8 mouse cellular contexts compared by ENCODE assay signal in the genomic region with DNA sequence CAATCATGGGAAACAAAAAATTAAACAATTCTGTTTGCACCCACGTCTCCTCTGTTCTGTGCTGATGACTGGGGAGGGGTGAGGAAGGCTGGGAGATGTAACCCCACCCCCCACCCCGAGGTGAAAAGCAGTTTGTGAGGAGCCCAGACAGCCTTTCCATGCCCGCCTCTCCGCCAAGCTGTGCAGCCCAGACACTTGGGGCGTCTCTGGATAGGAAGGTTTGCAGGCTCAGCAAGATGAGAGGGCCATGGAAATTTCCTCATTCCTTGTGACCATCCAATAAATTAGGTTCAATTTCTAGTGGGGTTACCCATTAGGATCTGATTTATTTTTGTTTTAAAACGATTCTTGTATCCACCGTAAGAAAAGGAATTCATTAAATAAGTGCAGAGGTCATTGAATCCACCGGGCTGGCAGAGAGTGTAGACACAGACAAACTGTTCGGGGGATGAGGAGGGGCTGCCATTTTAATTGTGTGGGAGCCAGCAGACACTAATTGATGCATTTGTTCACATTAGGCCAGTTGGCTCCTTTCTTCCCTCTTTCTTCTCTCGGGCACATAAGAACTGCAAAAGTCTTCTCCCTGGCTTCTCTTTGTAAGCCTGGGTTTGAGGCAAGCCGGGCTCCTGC. TPM values are rescaled to one million over a fixed set of nuclear protein-coding genes. Genes with fewer than 3 reads are reported as not detected.
A peak's percentile ranks its signal among the peaks of the same experiment; 100 is the strongest.
DNase-seq lines count a peak whose midpoint lies in the region; ATAC-seq and TF ChIP-seq lines count a peak whose summit lies in the region.

No protein-coding gene starts in this region.

- 28% methylated on average over 11 of the region's 11 CpGs for WGBS in embryonic facial prominence, embryonic 14.5 days
- WGBS in hindbrain, embryonic 16.5 days: 11% methylated on average over 11 of the region's 11 CpGs
- 12% methylated on average over 11 of the region's 11 CpGs for WGBS in neural tube, embryonic 12.5 days
- 47% methylated on average over 11 of the region's 11 CpGs for WGBS in liver, embryonic 11.5 days

- H3K27me3 ChIP-seq in embryonic facial prominence, embryonic 14.5 days (replicated peaks; ENCODE audit: control insufficient read depth, insufficient read depth, low read length): 0 out of 2 replicates have a peak, but pooled peaks cover under 1% of the 10 kb centered on the region
- H3K27me3 ChIP-seq in hindbrain, embryonic 16.5 days (replicated peaks; ENCODE audit: control insufficient read depth, insufficient read depth, low read length): no peaks in the 10 kb centered on the region; the same call in 1 of the 2 replicates
- 0 out of 2 replicates have a peak, but pooled peaks cover 2% of the 10 kb centered on the region for H3K27me3 ChIP-seq in neural tube, embryonic 12.5 days (replicated peaks)
- H3K27me3 ChIP-seq in liver, embryonic 11.5 days (replicated peaks; ENCODE audit: control insufficient read depth, insufficient read depth, low read length): peaks cover 5% of the 10 kb centered on the region; the same call in 1 of the 2 replicates

- peak overlapping the region; percentile 36 for H3K4me2 ChIP-seq in embryonic facial prominence, embryonic 14.5 days (ENCODE audit: low read depth, low read length)
- peak overlapping the region; percentile 37 for H3K4me2 ChIP-seq in hindbrain, embryonic 16.5 days (ENCODE audit: low read length)
- H3K4me2 ChIP-seq in neural tube, embryonic 12.5 days (replicated peaks): peak overlapping the region; percentile 36
- H3K4me2 ChIP-seq in liver, embryonic 11.5 days: no peak overlapping the region

- no peak overlapping the region for H3K9ac ChIP-seq in embryonic facial prominence, embryonic 14.5 days (ENCODE audit: low read depth, low read length)
- no peak overlapping the region for H3K9ac ChIP-seq in hindbrain, embryonic 16.5 days (ENCODE audit: low read depth, low read length)
- H3K9ac ChIP-seq in neural tube, embryonic 12.5 days: no peak overlapping the region
- no peak overlapping the region for H3K9ac ChIP-seq in liver, embryonic 11.5 days (ENCODE audit: low read depth, low read length)

- peaks cover 11% of the 10 kb centered on the region for H3K4me1 ChIP-seq in embryonic facial prominence, embryonic 14.5 days (ENCODE audit: control insufficient read depth, insufficient read depth, low read length)
- peaks cover 27% of the 10 kb centered on the region for H3K4me1 ChIP-seq in hindbrain, embryonic 16.5 days (ENCODE audit: control insufficient read depth, insufficient read depth, low read depth, low read length)
- peaks cover 42% of the 10 kb centered on the region for H3K4me1 ChIP-seq in neural tube, embryonic 12.5 days
- no peaks in the 10 kb centered on the region for H3K4me1 ChIP-seq in liver, embryonic 11.5 days (replicated peaks; ENCODE audit: control insufficient read depth, insufficient read depth, low read length)

- peak; percentile 9; the same call in 1 of the 2 replicates for ATAC-seq in embryonic facial prominence, embryonic 14.5 days (ENCODE audit: low read depth)
- peak; percentile 88 for ATAC-seq in hindbrain, embryonic 16.5 days
- ATAC-seq in neural tube, embryonic 12.5 days (ENCODE audit: low FRiP score, low read depth): peak; percentile 85
- no peak for ATAC-seq in liver, embryonic 11.5 days (replicated peaks; ENCODE audit: low FRiP score)

- TF ChIP-seq CTCF in layer of hippocampus, adult 2 months (conservative IDR thresholded peaks at IDR 0.05): no peak

- peak overlapping the region; percentile 31; the same call in 1 of the 2 replicates for H3K4me3 ChIP-seq in layer of hippocampus, adult 2 months
- no peak overlapping the region for H3K4me3 ChIP-seq in embryonic facial prominence, embryonic 14.5 days (ENCODE audit: low read depth, low read length)
- H3K4me3 ChIP-seq in hindbrain, embryonic 16.5 days (ENCODE audit: low read length): no peak overlapping the region
- no peak overlapping the region for H3K4me3 ChIP-seq in neural tube, embryonic 12.5 days
- H3K4me3 ChIP-seq in liver, embryonic 11.5 days (ENCODE audit: low read depth, low read length): no peak overlapping the region

- H3K27ac ChIP-seq in layer of hippocampus, adult 2 months: peak overlapping the region; percentile 73
- no peak overlapping the region; the same call in 1 of the 2 replicates for H3K27ac ChIP-seq in embryonic facial prominence, embryonic 14.5 days (replicated peaks; ENCODE audit: low read depth, low read length)
- H3K27ac ChIP-seq in hindbrain, embryonic 16.5 days (ENCODE audit: low read depth, low read length): peak overlapping the region; percentile 74
- H3K27ac ChIP-seq in neural tube, embryonic 12.5 days: 0 out of 2 replicates have a peak overlapping the region, but pooled peaks have one; percentile 50
- H3K27ac ChIP-seq in liver, embryonic 11.5 days (ENCODE audit: low read depth, low read length): no peak overlapping the region

- DNase-seq in layer of hippocampus, adult 2 months (ENCODE audit: low spot score in 2 of 2): no peak
- DNase-seq in layer of hippocampus, postnatal 25 days (ENCODE audit: extremely low spot score in 1 of 2, low spot score in 1 of 2): no peak
- no peak for DNase-seq in embryonic facial prominence, embryonic 14.5 days (ENCODE audit: low spot score)
- no peak for DNase-seq in left cerebral cortex, postnatal 25 days (ENCODE audit: low spot score in 2 of 2)
- DNase-seq in urinary bladder, postnatal 36 days (ENCODE audit: low spot score in 2 of 2): no peak
- no peak for DNase-seq in liver, embryonic 11.5 days (ENCODE audit: low spot score)

- H3K9me3 ChIP-seq in embryonic facial prominence, embryonic 14.5 days (ENCODE audit: control insufficient read depth, low read length): no peaks in the 10 kb centered on the region
- no peaks in the 10 kb centered on the region for H3K9me3 ChIP-seq in hindbrain, embryonic 16.5 days (ENCODE audit: control insufficient read depth, low read length)
- H3K9me3 ChIP-seq in neural tube, embryonic 12.5 days: no peaks in the 10 kb centered on the region
- H3K9me3 ChIP-seq in liver, embryonic 11.5 days (ENCODE audit: control insufficient read depth, low read length): no peaks in the 10 kb centered on the region

- no peaks in the 10 kb centered on the region for H3K36me3 ChIP-seq in embryonic facial prominence, embryonic 14.5 days (ENCODE audit: control insufficient read depth, insufficient read depth, low read length)
- no peaks in the 10 kb centered on the region for H3K36me3 ChIP-seq in hindbrain, embryonic 16.5 days (ENCODE audit: control insufficient read depth, insufficient read depth, low read length)
- H3K36me3 ChIP-seq in neural tube, embryonic 12.5 days: no peaks in the 10 kb centered on the region
- H3K36me3 ChIP-seq in liver, embryonic 11.5 days (ENCODE audit: control insufficient read depth, insufficient read depth, low read length): no peaks in the 10 kb centered on the region

- intact Hi-C loops in left cerebral cortex, postnatal 25 days (cut with DNase I): no loop called here

RNA-seq across cellular contexts. Expression of gene Cdhr3, which starts 57.5 kb away (rescaled TPM):
- 1 to 10 TPM; 2.1 to 2.7 TPM for total RNA-seq in layer of hippocampus, adult 2 months (2021)
- 1 to 10 TPM in 1 of 2 experiments, under 1 TPM in 1; 0.66 to 2.3 TPM for total RNA-seq in layer of hippocampus, postnatal 25 days (2021)
- 1.5 and 1.6 TPM in 2 replicates for polyA plus RNA-seq in embryonic facial prominence, embryonic 14.5 days (2014; fragmentation: Nextera tagmentation; extraction: Ambion mirVana)
- 0.25 and 0.40 TPM in 2 replicates for polyA plus RNA-seq in hindbrain, embryonic 16.5 days (2015; fragmentation: Nextera tagmentation; extraction: Ambion mirVana)
- polyA plus RNA-seq in neural tube, embryonic 12.5 days (2016; fragmentation: Nextera tagmentation; extraction: Ambion mirVana): 0.06 and 0.22 TPM in 2 replicates
- total RNA-seq in left cerebral cortex, postnatal 25 days (2021): 1 to 10 TPM in 1 of 2 experiments, under 1 TPM in 1; 0.76 to 1.8 TPM
- polyA plus RNA-seq in liver, embryonic 11.5 days (2014; fragmentation: Nextera tagmentation; extraction: Ambion mirVana): not detected in 2 replicates

Comparison
In these comparisons a context has a peak if more than half of its experiments do, and no peak if none do; other contexts are left out.
1. H3K27ac ChIP-seq: peak in layer of hippocampus, adult 2 months (single experiment), hindbrain, embryonic 16.5 days (single experiment) and neural tube, embryonic 12.5 days (single experiment); none in embryonic facial prominence, embryonic 14.5 days (single experiment) and liver, embryonic 11.5 days (single experiment).